Mouse (Mus musculus): Measurements from ENCODE around the gene Stk38.

DNA sequence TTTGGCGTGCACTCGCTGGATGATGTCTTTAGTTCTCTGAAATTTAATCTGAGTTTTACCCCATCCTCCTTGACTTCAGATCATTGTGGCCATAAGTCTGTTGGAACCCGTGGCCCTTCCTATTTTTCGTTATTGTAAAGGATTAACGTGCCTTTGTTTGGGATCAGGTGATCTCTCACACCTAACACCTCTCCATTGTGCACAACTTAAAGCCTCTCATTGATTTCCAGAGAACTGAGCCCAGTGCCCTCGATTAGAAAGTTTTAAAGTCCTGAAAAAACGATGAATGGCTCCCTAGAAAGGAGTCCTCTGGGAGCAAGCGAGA lies 493 bp upstream of the Stk38 start:
- no peak for TF ChIP-seq CTCF (IDR thresholded peaks at IDR 0.05; ENCODE audit: low read depth, low read length)
- TF ChIP-seq POLR2A (IDR thresholded peaks at IDR 0.05; ENCODE audit: extremely low read depth, insufficient read depth, low read length): no peak

Measured in liver, adult 2 months (tissue).